ENCODE assay signal across 24 mouse cellular contexts in genomic region chr10:117685171-117685848, GRCm38 (mm10). TPM values are rescaled to one million over a fixed set of nuclear protein-coding genes. Genes with fewer than 3 reads are reported as not detected.
DNase-seq lines count a peak whose midpoint lies in the region; ATAC-seq and TF ChIP-seq lines count a peak whose summit lies in the region.
"Had no signal": no experiment of that assay in that cellular context is flagged by ENCODE, and none has a peak within 500 bp of the region (broad histone marks: within the 10 kb centered on the region; RNA-seq: fewer than 3 reads in every experiment).

No protein-coding gene starts in this region.

- no peak for TF ChIP-seq CTCF in bone marrow macrophage, adult 2 months (IDR thresholded peaks at IDR 0.05; ENCODE audit: low read depth, low read length)

- ATAC-seq in CD4-positive, CD25-positive, alpha-beta regulatory T cell, adult 4 months: no peak
- ATAC-seq: activated CD4-positive, CD25-positive, alpha-beta regulatory T cell, adult 4 months; Patski had no signal

- TF ChIP-seq POLR2A in bone marrow macrophage, adult 2 months (IDR thresholded peaks at IDR 0.05; ENCODE audit: borderline replicate concordance, low read depth, low read length): no peak

- H3K4me1 ChIP-seq in bone marrow macrophage, adult 2 months (ENCODE audit: control insufficient read depth, insufficient read depth, low read length): peaks cover 14% of the 10 kb centered on the region

- H3K4me3 ChIP-seq in bone marrow macrophage, adult 2 months (ENCODE audit: insufficient read depth, low read length): no peak overlapping the region

- DNase-seq in heart, adult 11 months: peak; percentile 72
- DNase-seq in heart, adult 18-20 months: no peak
- DNase-seq in 3T3-L1 (ENCODE audit: low read depth, low spot score) (peak; percentile 91), adipocyte (ENCODE audit: low spot score) (peak; percentile 95)
- no peak for DNase-seq in thymus, postnatal 4 days
- no peak for DNase-seq in layer of hippocampus, postnatal 25 days (ENCODE audit: extremely low spot score in 1 of 2, low spot score in 1 of 2)
- DNase-seq: adrenal gland, adult 2 months; adrenal gland, adult 8-10 months; adrenal gland, postnatal 10 days; adrenal gland, postnatal 14 days; adrenal gland, postnatal 25 days; adrenal gland, postnatal 36 days; B cell, adult 2 months; cerebellum, adult 11 months; cerebellum, adult 11-12 months; cerebellum, adult 18-20 months; cerebellum, adult 2 months; cerebellum, adult 8-10 months; cerebellum, adult 9-10 months had no signal

- peak overlapping the region; percentile 62 for H3K27ac ChIP-seq in bone marrow macrophage, adult 2 months (ENCODE audit: insufficient read depth, low read depth, low read length)

RNA-seq across cellular contexts. Expression of gene Mdm2, which starts 25.2 kb away (rescaled TPM):
- total RNA-seq in heart, adult 18-20 months (2021): 10 to 100 TPM; 51.1 to 53.6 TPM
- 94.2 and 95.5 TPM in 2 replicates for polyA plus RNA-seq in bone marrow macrophage, adult 2 months (2012; ENCODE audit: insufficient read depth, insufficient read length, missing spikeins)
- polyA plus RNA-seq in CD4-positive, CD25-positive, alpha-beta regulatory T cell, adult 4 months (2017; shearing (Covaris generic)): 10 to 100 TPM; 47.3 to 54.7 TPM
- 10 to 100 TPM; 56.5 to 57.5 TPM for total RNA-seq in layer of hippocampus, postnatal 25 days (2021)

RNA-seq across cellular contexts. Expression of gene Cpm, which starts 56.0 kb away (rescaled TPM):
- 1 to 10 TPM; 2.9 to 3.5 TPM for total RNA-seq in heart, adult 18-20 months (2021)
- polyA plus RNA-seq in bone marrow macrophage, adult 2 months (2012; ENCODE audit: insufficient read depth, insufficient read length, missing spikeins): not detected in 2 replicates
- 10 to 100 TPM; 26.0 to 26.2 TPM for polyA plus RNA-seq in CD4-positive, CD25-positive, alpha-beta regulatory T cell, adult 4 months (2017; shearing (Covaris generic))
- 10 to 100 TPM in 1 of 2 experiments, 1 to 10 TPM in 1; 8.5 to 11.4 TPM for total RNA-seq in layer of hippocampus, postnatal 25 days (2021)
- polyA plus RNA-seq: G1E had no signal

Comparison
In these comparisons a context has a peak if more than half of its experiments do, and no peak if none do; other contexts are left out.
1. DNase-seq: peak in heart, adult 11 months (single experiment), 3T3-L1 (single experiment) and adipocyte (single experiment); none in heart, adult 18-20 months (0 of 2), thymus, postnatal 4 days (single experiment) and layer of hippocampus, postnatal 25 days (0 of 2).